Mouse (Mus musculus) limb, embryonic 12.5 days (tissue): ENCODE results near the gene Psmd13. TPM values are rescaled to one million over a fixed set of nuclear protein-coding genes. Genes with fewer than 3 reads are reported as not detected.

Source experiments
- ATAC-seq: fragments of 200-750 bp; cut with Nextera tagmentation; 2 replicates; pipeline ENCODE4 v1.8.0; 2017; ENCODE audit warnings: low read depth, moderate TSS enrichment; ENCODE audit not compliant: insufficient number of reproducible peaks, insufficient read depth, low FRiP score, low TSS enrichment
- H3K27ac ChIP-seq: fragments of 300-500 bp; sonication (generic); 2 replicates; pipeline ENCODE4 v1.5.1; 2016; ENCODE audit warnings: mild to moderate bottlenecking, moderate library complexity
- H3K27me3 ChIP-seq: fragments of 300-500 bp; sonication (generic); 2 replicates; pipeline ENCODE4 v1.6.1; 2016; ENCODE audit warnings: mild to moderate bottlenecking, moderate library complexity
- H3K36me3 ChIP-seq: fragments of 300-500 bp; sonication (generic); 2 replicates; pipeline ENCODE4 v1.6.1; 2016; ENCODE audit warnings: mild to moderate bottlenecking, moderate library complexity
- H3K4me1 ChIP-seq: fragments of 300-500 bp; sonication (generic); replicated peaks from 2 replicates; pipeline ENCODE4 v1.6.1; 2016
- H3K4me2 ChIP-seq: fragments of 300-500 bp; sonication (generic); 2 replicates; pipeline ENCODE4 v1.6.1; 2016; ENCODE audit warnings: mild to moderate bottlenecking, moderate library complexity
- H3K4me3 ChIP-seq: fragments of 300-500 bp; sonication (generic); replicated peaks from 2 replicates; pipeline ENCODE4 v1.5.1; 2016; ENCODE audit warnings: mild to moderate bottlenecking
- H3K9ac ChIP-seq: fragments of 300-500 bp; sonication (generic); replicated peaks from 2 replicates; pipeline ENCODE4 v1.6.1; 2016; ENCODE audit warnings: mild to moderate bottlenecking, moderate library complexity
- H3K9me3 ChIP-seq: fragments of 300-500 bp; sonication (generic); 2 replicates; pipeline ENCODE4 v1.6.1; 2016; ENCODE audit warnings: mild to moderate bottlenecking, moderate library complexity
- WGBS: fragments of 180-500 bp; shearing (Covaris S2); methylation state at CpG from one replicate; pipeline ENCODE4 v1.1.7; 2016; 5-methylcytosine and 5-hydroxymethylcytosine counted together
- polyA plus RNA-seq: library from polyadenylated mRNA; unstranded; fragments of >200 nt; fragmentation: Nextera tagmentation; extraction: Ambion mirVana; gene quantifications from 2 replicates; pipeline ENCODE4 v1.2.1, GENCODE M21; 2016

Psmd13 gene
- polyA plus RNA-seq, 1 experiment from 2014 or later, result 302 TPM

DNA sequence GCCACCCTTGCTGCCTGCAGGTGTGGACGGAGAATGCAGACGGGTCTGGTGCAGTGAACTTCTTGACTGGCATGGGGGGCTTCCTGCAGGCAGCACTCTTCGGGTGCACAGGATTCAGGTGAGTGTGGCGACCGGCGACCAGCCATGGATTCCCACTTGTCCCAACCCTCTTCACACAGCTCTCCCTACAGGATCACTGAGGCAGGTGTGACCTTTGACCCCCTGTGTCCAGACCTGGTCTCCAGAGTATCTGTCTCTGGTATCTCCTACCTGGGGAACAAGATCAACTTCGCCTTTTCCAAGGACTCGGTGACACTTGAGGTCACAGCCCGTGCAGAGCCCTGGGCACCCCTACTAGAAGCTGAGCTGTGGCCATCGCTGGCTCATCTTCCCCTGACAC is 64.5 kb downstream of the Psmd13 start:
- Histone ChIP-seq H3K36me3 (peaks cover 63% of the 10 kb centered on the region), H3K9ac (no peak overlapping the region), H3K9me3 (no peaks in the 10 kb centered on the region), H3K27ac (no peak overlapping the region), H3K4me3 (no peak overlapping the region), H3K4me2 (no peak overlapping the region), H3K27me3 (no peaks in the 10 kb centered on the region), H3K4me1 (peaks cover 34% of the 10 kb centered on the region)
- WGBS, result 93% methylated on average over 10 of the region's 10 CpGs
- no peak for ATAC-seq

DNA sequence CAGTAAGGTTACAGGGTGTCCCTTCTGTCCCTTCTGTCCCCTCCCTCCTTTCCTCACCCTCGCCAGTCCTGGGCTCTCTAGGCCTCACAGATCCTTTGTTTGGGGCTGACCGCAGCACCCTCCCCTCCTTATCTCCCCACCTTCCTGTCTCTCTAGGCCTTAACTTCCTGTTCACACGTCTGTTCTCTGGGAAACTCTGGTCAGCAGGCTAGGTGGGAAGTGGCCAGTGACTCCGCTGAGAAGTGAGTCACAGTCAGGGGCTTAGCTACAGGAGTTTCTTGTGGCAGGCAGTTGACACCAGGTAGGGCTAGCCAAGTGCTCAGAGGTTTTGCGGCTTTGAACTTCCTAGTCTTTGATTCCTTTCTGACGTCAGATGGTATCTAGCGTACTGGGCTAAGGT is 65.2 kb downstream of the Psmd13 start:
- 61% methylated on average over 7 of the region's 7 CpGs for WGBS
- H3K9me3 ChIP-seq, result no peaks in the 10 kb centered on the region
- H3K36me3 ChIP-seq, result peaks cover 63% of the 10 kb centered on the region
- H3K27ac ChIP-seq, result no peak overlapping the region
- peaks cover 39% of the 10 kb centered on the region for H3K4me1 ChIP-seq
- H3K9ac ChIP-seq, result no peak overlapping the region
- H3K4me3 ChIP-seq, result no peak overlapping the region
- H3K27me3 ChIP-seq, result no peaks in the 10 kb centered on the region
- H3K4me2 ChIP-seq, result no peak overlapping the region
- ATAC-seq, result no peak

DNA sequence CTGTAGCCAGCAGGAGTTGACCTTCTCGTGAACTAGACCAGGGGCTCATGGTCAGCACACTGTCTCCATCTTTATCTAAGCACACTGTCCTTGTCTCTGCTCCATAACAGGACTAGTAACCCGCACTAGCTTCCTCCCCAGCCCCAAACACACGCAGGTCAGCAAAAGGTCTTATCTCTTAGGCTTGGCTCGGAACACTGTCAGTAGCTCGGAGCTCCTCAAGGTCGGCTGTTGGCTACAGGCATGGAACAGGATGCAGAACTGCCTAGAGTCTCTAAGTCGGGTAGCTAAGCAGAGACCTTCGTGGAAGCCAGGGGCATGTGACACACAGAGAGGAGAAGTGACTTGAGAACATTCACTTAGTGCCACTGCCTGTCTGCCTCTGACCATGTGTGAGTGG is 66.4 kb downstream of the Psmd13 start:
- H3K27ac ChIP-seq, result no peak overlapping the region
- peaks cover 39% of the 10 kb centered on the region for H3K4me1 ChIP-seq
- peaks cover 72% of the 10 kb centered on the region for H3K36me3 ChIP-seq
- WGBS, result 85% methylated on average over 8 of the region's 8 CpGs
- H3K27me3 ChIP-seq, result no peaks in the 10 kb centered on the region
- H3K4me3 ChIP-seq, result no peak overlapping the region
- H3K9me3 ChIP-seq, result no peaks in the 10 kb centered on the region
- H3K4me2 ChIP-seq, result no peak overlapping the region
- ATAC-seq, result no peak
- H3K9ac ChIP-seq, result no peak overlapping the region

Other genes starting within 250 kb of the Psmd13 start
- gene Olfr53, start 235.5 kb upstream of the Psmd13 start, polyA plus RNA-seq, result not detected in 2 replicates
- not detected in 2 replicates for gene Olfr539, start 222.0 kb upstream of the Psmd13 start, polyA plus RNA-seq
- not detected in 2 replicates for gene Olfr45, start 200.0 kb upstream of the Psmd13 start, polyA plus RNA-seq
- gene Olfr541, start 184.7 kb upstream of the Psmd13 start, polyA plus RNA-seq, result not detected in 2 replicates
- gene Cyp2e1, start 118.2 kb upstream of the Psmd13 start, polyA plus RNA-seq, result not detected in 2 replicates
- 0.69 and 1.4 TPM in 2 replicates for gene Syce1, start 94.1 kb upstream of the Psmd13 start, polyA plus RNA-seq
- gene Zfp941, start 59.8 kb upstream of the Psmd13 start, polyA plus RNA-seq, result 3.0 TPM in 2 replicates
- 0.33 and 1.3 TPM in 2 replicates for gene Urah, start 47.0 kb upstream of the Psmd13 start, polyA plus RNA-seq
- not detected in 2 replicates for gene Scgb1c1, start 36.4 kb upstream of the Psmd13 start, polyA plus RNA-seq
- not detected in 2 replicates for gene Odf3, start 34.2 kb upstream of the Psmd13 start, polyA plus RNA-seq
- 0.23 TPM in 1 of 2 replicates, not detected in the other for gene Gm45785, start 25.6 kb upstream of the Psmd13 start, polyA plus RNA-seq
- gene Ric8a, start 25.0 kb upstream of the Psmd13 start, polyA plus RNA-seq, result 53.0 and 60.3 TPM in 2 replicates
- gene Bet1l, start 24.4 kb upstream of the Psmd13 start, polyA plus RNA-seq, result 38.3 and 38.9 TPM in 2 replicates
- gene Sirt3, start 341 bp downstream of the Psmd13 start, polyA plus RNA-seq, result 28.3 and 29.9 TPM in 2 replicates
- 1.9 and 2.7 TPM in 2 replicates for gene Cox8b, start 18.5 kb downstream of the Psmd13 start, polyA plus RNA-seq
- gene Nlrp6, start 38.9 kb downstream of the Psmd13 start, polyA plus RNA-seq, result not detected in 2 replicates
- 18.9 and 21.5 TPM in 2 replicates for gene Pgghg, start 59.4 kb downstream of the Psmd13 start, polyA plus RNA-seq
- 5.6 and 6.1 TPM in 2 replicates for gene Ifitm5, start 68.3 kb downstream of the Psmd13 start, polyA plus RNA-seq
- gene Gm45717, start 74.0 kb downstream of the Psmd13 start, polyA plus RNA-seq, result not detected in 2 replicates
- 941 and 1,046 TPM in 2 replicates for gene Ifitm2, start 74.0 kb downstream of the Psmd13 start, polyA plus RNA-seq
- gene Ifitm1, start 85.3 kb downstream of the Psmd13 start, polyA plus RNA-seq, result 77.8 and 78.8 TPM in 2 replicates
- 56.5 and 68.6 TPM in 2 replicates for gene Ifitm3, start 128.8 kb downstream of the Psmd13 start, polyA plus RNA-seq
- gene Ifitm6, start 136.0 kb downstream of the Psmd13 start, polyA plus RNA-seq, result not detected in 2 replicates
- gene Gm17387, start 147.2 kb downstream of the Psmd13 start, polyA plus RNA-seq, result not detected in 2 replicates
- 37.3 and 40.1 TPM in 2 replicates for gene B4galnt4, start 179.1 kb downstream of the Psmd13 start, polyA plus RNA-seq
- gene Pkp3, start 196.2 kb downstream of the Psmd13 start, polyA plus RNA-seq, result 14.6 and 14.9 TPM in 2 replicates
- 2.2 and 2.5 TPM in 2 replicates for gene Sigirr, start 218.6 kb downstream of the Psmd13 start, polyA plus RNA-seq
- 1.6 and 2.0 TPM in 2 replicates for gene Ano9, start 235.8 kb downstream of the Psmd13 start, polyA plus RNA-seq
- 76.0 and 76.7 TPM in 2 replicates for gene Ptdss2, start 240.4 kb downstream of the Psmd13 start, polyA plus RNA-seq